Mouse (Mus musculus): Measurements from ENCODE around the gene Cdh13.

The Cdh13 gene

DNA sequence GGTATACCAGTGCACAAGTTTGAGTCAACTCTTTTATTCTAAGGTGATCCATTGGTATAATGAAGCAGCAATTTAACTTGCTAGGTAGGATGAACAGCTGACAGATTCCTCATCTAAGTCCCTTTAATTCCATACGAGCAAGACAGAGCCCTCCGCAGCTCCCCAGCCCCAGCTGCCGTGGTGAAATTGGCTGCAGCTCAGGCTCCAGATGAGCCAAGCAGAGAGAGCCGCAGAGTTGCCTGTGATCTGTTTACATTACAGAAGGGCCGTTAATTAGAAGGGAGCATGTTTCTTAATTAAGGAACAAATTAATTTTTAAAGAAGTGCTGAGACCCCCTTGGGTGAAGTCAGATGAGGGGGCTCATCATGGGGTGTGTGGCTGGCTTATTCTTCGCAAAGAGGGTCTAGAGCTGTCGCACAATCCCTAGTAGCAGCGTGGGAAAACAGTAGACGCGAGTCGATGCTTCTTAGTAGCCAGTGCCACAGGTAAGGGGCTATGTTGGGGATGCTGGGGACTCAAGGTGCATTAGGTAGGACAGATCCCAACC lies 712.2 kb downstream of the Cdh13 start:
- no peak for DNase-seq

DNA sequence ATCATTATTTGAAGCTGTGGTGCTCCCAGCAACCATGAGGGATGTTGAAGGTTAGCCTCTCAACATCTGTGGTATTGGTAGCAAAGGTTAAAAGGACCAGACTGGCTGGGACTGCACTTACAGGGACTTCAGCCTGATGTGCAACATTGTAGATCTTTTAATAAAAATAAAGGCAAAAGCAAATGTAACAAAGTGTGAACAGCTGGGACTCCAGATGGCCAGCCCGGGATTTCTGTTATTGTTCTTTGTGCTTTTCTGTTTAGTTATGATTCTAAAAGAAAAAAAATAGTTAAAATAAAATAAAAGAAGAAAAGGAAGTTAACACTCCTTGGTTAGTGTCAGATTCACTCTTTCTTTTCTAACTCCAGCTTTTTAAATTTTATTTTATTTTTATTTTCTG lies 717.1 kb downstream of the Cdh13 start:
- DNase-seq, result no peak

DNA sequence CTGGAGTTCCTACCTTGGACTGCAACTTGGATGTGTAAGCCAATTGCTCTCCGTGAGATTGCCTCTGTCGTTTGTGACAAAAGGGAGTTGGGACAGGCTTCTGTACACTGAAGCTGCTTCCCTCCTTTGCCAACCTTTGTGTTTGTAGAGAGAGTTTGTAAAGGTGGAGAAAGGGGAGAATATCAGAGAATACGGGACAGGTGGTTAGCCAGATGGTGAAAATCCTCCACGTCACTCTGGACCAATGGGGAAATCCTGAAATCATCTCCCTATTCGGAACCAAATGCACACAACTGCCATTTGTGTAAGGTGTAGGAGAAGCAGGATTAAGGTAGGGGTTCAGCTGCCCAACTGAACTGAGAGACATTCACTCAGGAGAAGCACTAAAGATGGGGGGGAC lies 721.3 kb downstream of the Cdh13 start:
- no peak for DNase-seq

DNA sequence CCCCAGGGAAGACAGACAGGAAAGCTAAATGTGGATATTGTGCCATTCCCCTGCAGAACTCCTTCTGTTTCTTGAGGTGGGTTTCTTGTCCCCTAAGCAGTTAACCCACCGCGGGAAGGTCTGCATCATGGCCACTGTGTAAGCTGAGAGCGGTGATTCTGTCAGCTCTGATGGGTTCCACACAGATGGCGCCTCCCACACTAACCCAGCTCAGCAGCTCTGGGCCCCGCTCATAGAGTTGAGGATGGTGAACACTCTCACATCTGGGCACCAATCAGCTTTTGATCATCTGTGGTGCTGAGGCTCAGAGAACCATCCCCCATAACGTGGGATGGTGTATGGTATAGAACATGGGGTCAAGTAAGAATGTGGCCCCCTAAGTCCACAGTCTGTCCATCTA lies 735.1 kb downstream of the Cdh13 start:
- DNase-seq, result no peak

DNA sequence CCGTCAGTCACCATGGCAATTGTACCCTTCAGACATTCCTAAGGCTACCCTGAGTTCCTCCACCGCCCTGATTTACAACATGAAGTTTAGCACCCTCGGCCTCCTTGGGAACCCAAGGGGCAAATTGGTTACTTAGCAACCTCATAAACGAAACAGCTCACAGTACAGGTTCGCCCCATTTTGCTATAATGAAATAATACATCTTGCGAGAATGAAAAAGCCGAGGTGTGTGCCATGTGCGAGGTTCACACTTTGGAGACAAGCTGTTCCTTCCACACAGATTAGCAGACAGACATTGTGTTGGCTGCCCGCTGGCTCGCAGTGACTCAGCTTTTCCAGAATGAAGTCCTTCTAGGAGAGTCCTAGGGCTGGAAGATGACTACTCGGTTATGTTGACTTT lies 737.2 kb downstream of the Cdh13 start:
- no peak for DNase-seq

DNA sequence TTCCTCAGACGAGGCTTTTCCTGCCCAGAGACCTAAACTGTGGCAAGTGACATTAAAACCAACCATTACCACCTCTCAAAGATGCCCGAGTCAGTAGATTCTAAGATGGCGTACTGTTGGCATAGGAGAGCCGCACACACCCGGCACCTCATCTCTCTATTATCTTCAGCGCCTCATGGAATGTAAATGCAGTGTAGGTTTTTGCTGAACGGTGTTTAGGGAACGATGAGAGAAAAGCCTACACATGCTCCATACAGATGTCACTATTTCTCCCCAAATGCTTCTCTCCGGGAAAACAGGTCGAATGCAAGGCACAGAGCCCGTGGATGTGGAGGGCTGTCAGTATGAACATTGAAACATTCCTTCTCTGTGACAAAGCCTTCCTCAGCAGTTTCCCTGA lies 737.9 kb downstream of the Cdh13 start:
- no peak for DNase-seq

DNA sequence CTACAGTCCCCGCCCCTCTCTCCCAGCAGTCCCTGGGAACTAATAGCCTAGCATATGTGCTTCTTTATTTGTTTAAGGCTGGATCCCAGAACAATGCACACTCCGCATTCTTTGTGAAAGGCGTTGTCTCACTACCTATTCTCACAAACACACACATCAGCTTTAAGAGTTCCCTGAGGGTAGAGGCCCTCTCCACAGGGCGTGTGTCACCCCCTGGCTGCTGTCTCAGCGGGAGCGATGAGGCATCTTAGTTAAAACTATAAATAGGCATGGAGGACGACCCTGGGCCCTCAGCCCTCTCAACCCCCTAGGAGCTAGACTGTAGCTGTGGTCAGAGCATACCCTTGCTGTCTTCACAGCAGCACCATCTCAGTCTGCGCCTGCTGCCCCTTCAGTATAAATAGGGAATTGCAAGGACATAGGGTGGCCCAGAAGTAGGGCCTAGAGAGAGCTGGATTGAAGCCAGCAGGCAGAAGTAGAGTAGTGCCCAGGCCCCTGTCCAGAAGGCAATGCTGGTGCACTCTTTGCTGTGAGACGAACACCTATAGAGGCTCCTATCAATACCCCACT lies 738.9 kb downstream of the Cdh13 start:
- no peak for DNase-seq

DNA sequence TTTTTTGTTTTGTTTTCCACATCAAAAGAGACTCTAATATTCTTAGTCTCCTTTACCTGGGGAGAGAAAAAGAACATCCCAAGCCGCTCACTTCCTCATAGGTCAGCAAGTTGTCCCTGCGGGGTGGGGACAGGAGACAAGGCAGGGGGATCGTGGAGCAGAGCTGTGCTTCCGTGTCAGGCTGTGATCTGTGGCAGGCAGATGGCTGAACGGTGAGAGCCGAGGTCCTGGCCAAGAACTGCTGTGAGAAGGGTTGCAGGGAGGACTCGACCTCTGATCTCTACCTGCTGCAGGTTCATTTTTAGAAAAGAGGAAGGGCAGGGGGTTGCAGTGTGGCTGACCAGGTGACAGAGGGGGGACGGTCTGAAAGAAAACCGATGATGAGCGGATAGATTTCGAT lies 749.9 kb downstream of the Cdh13 start:
- no peak for DNase-seq

DNA sequence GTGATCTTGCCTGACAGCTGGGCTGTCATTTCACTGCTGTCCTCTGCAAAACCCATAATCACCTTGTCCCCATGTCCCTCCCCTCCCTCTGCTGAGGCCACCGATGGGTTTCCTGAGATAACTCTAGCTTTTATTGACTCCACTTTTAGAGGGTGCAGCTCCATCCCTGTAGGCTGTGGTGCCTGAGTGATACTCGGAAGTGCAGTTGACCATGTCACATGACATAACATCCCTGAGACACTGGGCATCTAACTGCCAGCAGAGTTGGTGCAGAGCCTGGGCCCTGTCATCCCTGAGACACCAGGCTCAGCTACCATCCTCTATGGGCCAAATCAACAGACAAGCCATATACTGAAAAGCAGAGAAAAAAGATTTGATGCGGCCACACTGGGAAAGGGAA lies 750.5 kb downstream of the Cdh13 start:
- no peak for DNase-seq

DNA sequence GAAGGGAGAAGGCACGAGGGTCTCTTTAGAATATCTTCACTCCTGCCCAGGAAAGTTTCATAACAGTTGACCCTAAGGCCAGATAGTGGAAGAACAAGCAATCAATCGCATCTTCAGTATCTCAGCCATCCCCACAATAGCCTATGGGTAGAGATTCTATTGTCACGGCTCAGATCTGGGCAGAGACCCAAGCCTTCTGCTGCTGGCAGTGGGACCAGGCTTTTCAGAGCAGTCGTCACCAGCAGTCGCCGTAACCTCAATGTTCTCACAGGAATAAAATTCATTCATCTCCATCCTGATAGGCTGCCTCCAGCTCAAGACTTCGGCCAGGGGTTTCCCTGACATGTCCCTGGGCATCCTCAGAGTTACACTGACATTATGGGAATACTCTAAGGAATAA lies 751.6 kb downstream of the Cdh13 start:
- no peak for DNase-seq

DNA sequence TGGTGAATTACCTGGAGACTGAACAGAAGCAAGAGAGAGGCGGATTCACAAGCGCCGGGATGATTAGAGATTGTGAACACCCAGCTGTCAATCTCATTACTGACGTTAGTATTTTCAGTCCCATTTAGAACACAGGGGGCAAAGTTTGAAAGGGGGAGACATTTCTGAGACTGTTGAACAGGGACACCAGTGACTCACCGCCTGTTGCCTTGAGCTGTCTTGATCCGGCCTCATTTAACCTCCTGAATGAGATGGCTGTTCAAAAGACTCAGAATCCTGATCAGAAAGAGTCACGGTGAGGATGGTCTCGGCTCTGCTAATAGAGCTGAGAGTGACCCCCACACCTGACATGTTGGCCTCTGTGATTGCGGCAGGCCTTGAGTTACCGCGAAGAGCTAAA lies 754.0 kb downstream of the Cdh13 start:
- no peak for DNase-seq

DNA sequence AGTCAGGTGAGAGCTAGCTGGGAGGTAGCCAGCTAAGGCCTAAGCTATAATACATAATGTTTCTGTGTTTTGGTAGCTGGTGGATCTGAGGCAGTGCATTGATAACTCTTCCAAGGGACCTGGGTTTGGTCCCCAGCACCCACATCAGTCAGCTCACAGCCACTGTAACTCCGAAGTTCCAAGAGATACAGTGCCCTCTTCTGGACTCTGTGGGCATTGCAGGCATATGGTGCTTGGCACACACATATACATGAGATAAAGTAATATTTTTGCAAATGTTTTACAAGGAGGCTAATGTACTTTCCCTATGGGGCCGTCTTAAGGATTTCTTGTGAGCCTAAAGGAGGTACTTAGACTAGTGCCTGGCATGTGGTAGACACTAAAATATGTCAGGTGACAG lies 755.8 kb downstream of the Cdh13 start:
- no peak for DNase-seq

DNA sequence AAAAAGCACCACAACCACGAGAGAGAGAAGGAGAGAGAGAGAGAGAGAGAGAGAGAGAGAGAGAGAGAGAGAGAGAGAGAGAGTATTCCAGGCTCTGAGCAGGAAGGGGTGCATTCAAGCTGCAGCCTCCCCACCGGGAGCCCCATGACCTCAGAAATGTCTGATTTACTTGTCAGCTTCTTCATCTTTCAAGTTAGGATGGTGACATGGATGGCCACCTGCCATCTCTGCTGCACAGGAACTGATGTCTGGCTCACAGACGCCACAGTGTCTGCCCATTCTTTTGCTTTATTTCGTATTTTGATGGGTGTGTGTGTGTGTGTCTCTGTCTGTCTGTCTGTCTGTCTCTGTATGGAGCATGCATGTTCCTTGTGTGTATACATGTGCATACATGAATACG lies 774.3 kb downstream of the Cdh13 start:
- no peak for DNase-seq

DNA sequence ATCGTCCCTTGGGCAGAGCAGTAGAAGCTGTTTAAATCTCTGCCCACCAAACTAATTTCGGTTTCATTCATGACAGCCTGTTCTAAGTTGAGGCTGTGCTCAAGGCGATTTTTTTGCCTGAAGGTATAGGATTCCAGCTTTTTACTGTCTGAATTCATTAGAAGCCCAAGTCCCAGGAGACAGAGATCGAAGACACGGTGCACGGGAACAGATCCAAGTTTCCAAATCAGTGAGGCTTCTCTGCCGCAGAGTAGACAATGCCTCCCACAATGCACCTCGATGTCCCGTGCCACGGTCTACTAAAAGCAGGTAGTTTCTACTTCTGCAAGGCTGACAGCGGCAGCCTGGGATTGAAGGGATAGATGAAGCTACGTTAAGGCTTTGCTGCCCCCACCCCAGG lies 778.1 kb downstream of the Cdh13 start:
- DNase-seq, result no peak

DNA sequence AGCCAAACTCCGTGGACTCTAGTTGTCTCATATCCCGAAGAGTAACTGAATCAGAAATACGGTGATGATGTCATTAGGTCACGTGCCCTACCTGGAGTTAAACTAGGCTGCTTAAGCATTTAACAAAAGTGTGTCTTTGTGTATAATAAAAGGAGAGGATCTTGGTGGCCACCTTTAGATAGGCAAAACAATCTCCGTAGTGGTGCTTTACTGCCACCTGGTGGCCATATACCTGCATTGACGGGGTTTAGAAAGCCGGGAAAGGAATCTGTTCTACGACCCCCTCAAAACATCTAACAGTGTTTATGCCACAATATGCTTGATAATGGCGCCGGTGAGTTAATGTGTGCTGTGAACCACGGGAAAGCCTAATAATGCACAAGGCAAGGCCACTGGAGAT lies 781.0 kb downstream of the Cdh13 start:
- DNase-seq, result peak in 1 of 2 experiments; percentile 4

DNA sequence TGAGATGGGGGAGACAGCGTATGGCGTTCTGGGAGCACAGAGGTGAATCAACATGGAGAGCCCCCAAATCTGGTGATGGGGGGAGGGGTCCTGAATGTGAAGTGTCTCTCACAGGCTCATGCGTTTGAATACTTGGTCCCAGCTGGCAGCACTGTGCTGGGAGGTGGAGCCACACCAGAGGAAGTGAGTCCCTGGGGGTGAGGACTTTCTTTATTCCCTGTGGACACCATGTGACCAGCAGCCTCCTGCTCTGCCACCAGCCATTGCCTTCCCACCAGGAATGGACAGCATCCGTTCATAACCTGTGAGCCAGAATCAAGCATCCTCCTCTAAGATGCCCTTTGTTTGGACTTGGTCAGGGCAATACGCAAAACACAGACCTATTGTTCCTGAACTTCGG lies 788.8 kb downstream of the Cdh13 start:
- DNase-seq, result no peak

DNA sequence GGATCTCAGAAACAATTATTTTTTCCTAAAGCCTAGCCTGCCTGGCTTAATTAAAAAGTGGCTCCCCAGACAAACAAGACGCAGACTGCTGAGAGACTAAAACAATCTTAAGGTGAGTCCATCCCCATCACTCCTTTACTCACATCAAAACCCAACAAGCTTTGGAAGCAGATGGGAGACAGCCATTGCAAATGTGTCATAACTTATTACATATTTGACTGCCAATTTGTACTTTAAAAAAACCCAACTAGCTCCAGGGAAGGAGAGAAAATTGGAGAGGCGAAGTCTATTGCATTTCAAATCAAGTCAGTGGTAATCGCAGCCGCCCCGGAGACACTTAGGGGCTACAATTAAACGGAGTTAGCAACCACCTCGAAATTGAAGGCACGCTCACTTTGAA lies 801.5 kb downstream of the Cdh13 start:
- DNase-seq, result no peak

DNA sequence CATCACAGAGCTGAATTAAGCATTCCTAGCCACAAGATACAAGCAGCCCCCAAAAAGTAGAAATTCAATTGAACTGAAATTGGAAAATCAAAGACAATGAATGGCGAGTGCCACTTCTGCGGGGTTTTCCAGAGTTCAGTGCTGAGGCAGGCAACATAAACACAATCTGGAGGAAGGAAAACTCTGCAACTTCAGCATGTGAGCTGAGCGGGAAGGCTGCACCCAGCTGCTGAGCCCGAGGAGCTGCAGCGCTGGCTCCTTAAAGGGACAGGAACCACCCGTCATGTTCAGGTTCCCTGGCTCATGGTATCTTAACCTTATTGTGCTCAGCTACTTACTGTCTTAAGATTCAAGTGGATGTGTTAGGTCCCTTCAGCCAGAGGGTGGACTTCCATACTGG lies 814.7 kb downstream of the Cdh13 start:
- no peak for DNase-seq

DNA sequence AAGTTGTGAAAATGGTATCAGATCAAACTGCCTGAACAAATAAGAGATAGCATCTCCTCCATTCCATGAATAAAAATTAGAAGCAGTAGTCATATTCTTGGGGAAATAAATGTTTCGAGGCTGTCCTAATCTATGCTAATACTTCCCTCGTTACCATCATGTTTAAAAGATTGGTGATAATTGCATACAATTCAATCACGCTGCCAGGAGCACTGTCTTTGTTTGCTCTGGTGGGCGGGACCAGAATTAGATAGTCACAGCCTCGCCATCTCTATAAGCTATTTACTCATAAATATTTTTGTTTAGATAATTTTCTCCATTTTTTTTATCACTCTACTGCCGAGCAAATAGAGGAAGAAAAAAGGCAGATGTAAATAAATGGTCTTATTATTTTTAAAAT lies 819.3 kb downstream of the Cdh13 start:
- no peak for DNase-seq

DNA sequence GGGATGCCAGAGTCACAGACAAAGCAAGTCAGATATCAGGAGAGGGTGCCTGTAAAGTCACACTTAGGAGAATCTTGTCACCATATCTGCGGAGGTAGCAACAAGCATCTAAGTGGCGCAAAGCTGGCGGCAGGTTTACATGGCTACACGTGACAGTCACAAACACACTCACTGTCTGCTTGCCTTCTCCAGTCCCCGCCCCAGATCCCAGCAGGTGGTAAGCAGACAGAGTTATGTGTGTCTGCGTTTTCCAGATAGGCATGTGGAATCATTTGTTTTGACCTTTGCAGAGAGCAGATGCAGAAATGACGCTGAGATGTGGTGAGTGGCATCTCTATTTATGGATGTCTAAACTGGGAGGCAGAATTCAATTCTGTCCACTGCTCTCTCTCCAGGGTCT lies 826.1 kb downstream of the Cdh13 start:
- no peak for DNase-seq

DNA sequence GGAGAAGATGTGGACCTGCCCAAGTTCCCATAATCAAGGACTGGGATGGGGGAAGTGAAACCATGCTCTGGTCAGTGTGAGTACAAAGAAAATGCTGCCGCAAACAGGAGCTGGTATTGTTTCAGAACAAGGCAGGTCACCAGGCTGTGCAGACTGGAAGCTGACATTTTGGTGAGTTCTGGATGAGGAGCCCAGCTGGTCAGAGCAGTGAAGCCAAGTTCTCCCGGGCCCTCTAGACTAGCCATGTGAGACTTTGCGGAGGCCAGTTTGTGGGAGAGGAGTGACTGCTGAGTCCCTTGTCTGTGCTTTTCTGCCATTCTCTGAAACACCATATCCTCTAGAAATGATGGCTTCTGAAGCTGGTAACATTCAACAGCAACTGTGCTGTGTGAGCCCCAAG lies 829.3 kb downstream of the Cdh13 start:
- no peak for DNase-seq

DNA sequence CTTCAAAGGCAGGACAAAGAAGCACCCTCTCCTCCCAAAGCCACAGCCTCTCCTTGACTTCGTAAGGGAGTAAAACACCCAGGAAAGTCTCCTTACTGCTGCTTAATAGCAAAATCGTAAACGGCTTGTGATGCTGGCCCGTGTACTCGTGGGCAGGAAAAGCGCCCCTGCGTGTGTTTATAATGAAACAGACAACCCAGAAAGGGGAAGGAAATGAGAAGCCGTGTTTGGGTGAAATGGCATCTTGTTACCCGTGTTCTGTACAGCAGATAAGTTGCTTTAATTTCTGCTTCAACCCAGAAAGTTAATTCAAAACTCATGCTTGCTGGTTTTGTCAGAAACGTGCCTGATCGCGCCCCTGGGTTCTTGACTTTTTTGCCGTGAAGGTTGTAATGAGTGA lies 837.7 kb downstream of the Cdh13 start:
- no peak for DNase-seq

DNA sequence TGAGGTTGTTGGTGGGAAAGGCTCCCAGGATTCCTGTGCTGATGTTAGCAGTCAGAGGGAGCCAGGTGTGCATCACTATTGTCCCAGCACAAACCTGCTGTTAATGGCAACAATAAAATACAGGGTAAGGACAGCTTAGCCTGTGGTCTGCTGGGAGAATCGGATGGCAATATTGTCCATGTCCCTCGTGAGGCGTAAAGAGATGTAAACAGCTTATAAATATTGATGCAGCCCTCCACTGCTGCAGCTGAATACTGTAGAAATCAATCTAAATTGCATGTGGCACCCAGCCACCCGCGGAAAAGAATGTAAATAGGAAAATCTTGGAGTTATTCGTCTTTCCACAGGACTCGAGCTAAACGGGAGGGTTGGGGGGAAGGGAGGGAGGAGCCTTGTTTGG lies 844.3 kb downstream of the Cdh13 start:
- DNase-seq, result no peak

DNA sequence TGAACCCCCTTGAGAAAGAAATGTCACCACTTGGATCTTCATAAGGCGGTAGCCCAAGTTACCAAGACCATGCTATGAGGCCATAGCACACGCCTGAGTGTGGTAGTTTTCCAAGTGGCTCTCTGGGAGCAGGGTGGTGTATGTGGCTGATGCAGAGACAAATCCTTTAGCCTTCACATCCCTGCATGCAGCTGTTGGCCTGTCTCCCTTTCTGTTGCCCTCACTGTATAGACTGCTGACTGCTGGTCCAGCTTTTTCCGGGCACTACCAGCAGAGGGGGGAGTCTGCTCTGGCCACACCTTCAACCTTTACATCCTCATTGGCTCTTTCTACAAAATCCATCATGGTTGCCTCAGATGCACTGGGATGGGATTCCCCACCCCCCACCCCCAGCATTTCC lies 844.7 kb downstream of the Cdh13 start:
- no peak for DNase-seq

DNA sequence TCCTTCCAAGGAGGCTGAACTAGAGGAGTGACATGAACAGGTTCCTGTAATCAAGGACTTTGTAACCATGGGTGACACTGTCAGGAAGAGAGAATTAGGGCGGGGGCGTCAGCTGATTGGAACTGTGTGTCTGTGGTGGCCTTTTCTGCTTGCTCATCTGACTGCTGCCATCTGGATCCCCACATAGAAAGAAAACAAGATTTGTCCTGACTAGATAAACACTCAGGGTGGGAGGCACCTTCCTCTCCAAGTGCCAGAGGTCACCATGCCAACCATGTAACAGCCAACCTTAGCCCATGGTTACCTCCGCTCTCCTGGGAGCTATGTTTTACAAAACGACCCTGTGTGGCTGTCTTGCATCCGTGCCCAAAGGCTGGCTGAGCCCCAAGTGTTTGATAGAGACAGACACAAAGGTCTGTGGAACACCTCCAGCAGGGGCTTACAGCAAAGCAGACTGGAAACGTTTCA lies 873.0 kb downstream of the Cdh13 start:
- DNase-seq, result no peak

DNA sequence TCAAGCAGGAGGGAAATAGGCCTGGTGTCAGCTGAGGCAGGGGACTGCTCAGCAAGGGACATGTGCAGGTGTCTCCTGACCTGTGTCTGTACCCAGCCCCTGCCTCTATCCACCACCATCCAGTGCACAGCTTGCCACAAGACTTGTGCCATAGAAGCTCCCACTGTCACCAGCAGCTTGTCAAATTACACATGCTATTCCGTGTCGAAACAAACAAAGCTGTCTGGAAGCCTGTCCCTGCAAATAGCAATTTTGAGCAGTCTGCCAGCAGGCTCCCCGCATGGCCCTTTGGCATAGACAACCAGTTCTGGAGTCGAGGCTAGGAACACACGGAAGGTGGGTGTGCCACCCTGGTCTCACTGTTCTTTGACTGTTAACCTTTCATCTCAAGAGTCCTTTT lies 875.1 kb downstream of the Cdh13 start:
- DNase-seq, result no peak

All from thymus, postnatal 36 days (tissue).